Mouse (Mus musculus) small intestine, adult 2 months (tissue): ENCODE data around the gene Dazap2. TPM values are rescaled to one million over a fixed set of nuclear protein-coding genes. Genes with fewer than 3 reads are reported as not detected.
"Not testable (repeated sequence)": the region's sequence is repeated elsewhere in the genome, so short reads cannot be mapped to it uniquely, and the experiment has no call there.

Experiments
- H3K27ac ChIP-seq: fragments of 200-500 bp; 2 replicates; pipeline ENCODE4 v1.5.1; 2012; ENCODE audit warnings: low read depth, low read length, control low read depth, inconsistent platforms; ENCODE audit not compliant: insufficient read depth
- H3K27me3 ChIP-seq: fragments of 200-500 bp; 2 replicates; pipeline ENCODE4 v1.6.1; 2012; ENCODE audit warnings: mild to moderate bottlenecking, moderate library complexity, low read length, inconsistent platforms; ENCODE audit not compliant: control insufficient read depth, insufficient read depth
- H3K36me3 ChIP-seq: fragments of 200-500 bp; 2 replicates; pipeline ENCODE4 v1.6.1; 2012; ENCODE audit warnings: mild to moderate bottlenecking, low read length, control low read depth, inconsistent platforms; ENCODE audit not compliant: control insufficient read depth, insufficient read depth
- H3K4me1 ChIP-seq: fragments of 200-500 bp; 2 replicates; pipeline ENCODE4 v1.6.1; 2012; ENCODE audit warnings: low read length, inconsistent platforms, mixed read lengths; ENCODE audit not compliant: control insufficient read depth, insufficient read depth, insufficient read length
- H3K4me3 ChIP-seq: fragments of 200-500 bp; 2 replicates; pipeline ENCODE4 v1.5.1; 2012; ENCODE audit warnings: low read depth, mild to moderate bottlenecking, control low read depth, inconsistent platforms, low read length, moderate library complexity
- CTCF ChIP-seq: fragments of 200-500 bp; IDR thresholded peaks from 2 replicates; pipeline ENCODE4 v1.5.1; 2012; ENCODE audit warnings: low read depth, mild to moderate bottlenecking, control low read depth, inconsistent platforms, low read length, moderate library complexity, mixed read lengths; ENCODE audit not compliant: insufficient replicate concordance, insufficient read length; ENCODE audit errors: extremely low read depth
- POLR2A ChIP-seq: fragments of 200-500 bp; IDR thresholded peaks from 2 replicates; pipeline ENCODE4 v1.6.1; 2012; ENCODE audit warnings: low read depth, mild to moderate bottlenecking, control low read depth, inconsistent platforms, low read length, moderate library complexity
- WGBS: fragments of 180-500 bp; shearing (Covaris S2); methylation state at CpG from one replicate; pipeline ENCODE4 v1.1.7; 2018; 5-methylcytosine and 5-hydroxymethylcytosine counted together
- polyA plus RNA-seq: library from polyadenylated mRNA; depleted of rRNA; stranded (reverse); fragments of >200 nt; gene quantifications from 2 replicates; pipeline ENCODE4 v1.2.3, GENCODE M21; 2012

The Dazap2 gene
- polyA plus RNA-seq, 1 experiment, result 1,087 TPM

DNA sequence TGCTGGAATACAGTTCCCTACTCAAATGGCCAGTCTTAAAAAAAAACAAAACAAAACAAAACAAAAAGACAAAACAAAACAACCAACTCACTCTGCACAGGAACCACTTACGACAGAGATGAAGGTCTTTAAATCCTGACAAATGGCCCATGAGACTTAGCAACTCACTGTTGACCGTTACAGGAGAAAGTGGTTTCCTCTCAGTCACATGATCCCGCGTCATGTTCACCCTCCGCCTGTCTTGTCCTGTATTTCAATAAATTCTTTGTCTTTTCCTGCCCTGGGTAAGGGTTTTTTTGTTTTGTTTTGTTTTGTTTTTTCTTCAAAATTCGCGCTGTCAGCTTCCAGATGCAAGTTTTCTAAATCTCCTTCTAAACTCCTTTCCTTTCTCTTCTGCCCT lies 3.2 kb upstream of the Dazap2 start:
- Histone ChIP-seq H3K27me3 (no peaks in the 10 kb centered on the region), H3K4me3 (no peak overlapping the region), H3K36me3 (peaks cover under 1% of the 10 kb centered on the region; the same call in 1 of the 2 replicates), H3K4me1 (peaks cover 11% of the 10 kb centered on the region), H3K27ac (no peak overlapping the region)
- WGBS, result 88% methylated on average over 7 of the region's 7 CpGs
- TF ChIP-seq CTCF (no peak), POLR2A (no peak)

DNA sequence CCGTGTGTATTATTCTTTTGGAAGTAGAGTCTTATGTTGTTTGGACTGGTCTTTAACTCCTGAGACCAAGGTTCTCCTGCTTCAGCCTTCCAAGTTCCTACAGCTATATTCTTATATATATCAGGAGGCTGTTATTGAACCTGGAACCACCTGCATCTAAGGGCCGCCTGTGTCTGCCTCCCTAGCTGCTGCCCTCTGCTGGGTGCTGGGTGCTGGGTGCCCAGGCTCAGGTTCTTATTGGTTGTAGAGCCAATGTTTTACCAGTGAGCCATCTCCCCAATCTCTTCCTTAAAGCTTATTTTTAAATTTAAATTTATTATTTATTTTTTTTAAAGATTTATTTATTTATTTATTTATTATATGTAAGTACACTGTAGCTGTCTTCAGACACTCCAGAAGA lies 2.7 kb upstream of the Dazap2 start:
- Histone ChIP-seq H3K4me1 (peaks cover 11% of the 10 kb centered on the region), H3K27me3 (no peaks in the 10 kb centered on the region), H3K36me3 (peaks cover 4% of the 10 kb centered on the region), H3K4me3 (no peak overlapping the region), H3K27ac (no peak overlapping the region)
- TF ChIP-seq POLR2A (no peak), CTCF (peak; percentile 58; the same call in 1 of the 2 replicates)
- 60% methylated on average over 2 of the region's 2 CpGs for WGBS

DNA sequence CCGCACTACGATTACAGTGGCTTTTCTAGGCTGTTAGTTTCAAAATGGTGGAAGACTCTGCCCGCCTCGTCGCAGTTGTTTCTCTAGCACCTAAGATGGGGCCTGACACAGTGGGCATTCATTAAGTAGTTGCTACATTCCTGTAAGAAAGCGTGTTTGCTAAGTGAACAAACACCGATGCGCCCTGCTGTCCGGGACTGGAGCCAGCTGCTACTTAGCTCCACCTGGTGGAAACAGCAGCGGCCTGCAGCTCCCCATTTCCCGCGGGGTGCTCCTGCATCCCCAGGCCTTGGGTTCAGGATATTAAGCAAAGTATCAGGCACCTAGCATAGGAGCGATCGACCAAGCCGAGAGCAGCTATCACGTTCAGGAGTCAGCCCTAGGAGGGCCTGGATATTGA lies 1.6 kb upstream of the Dazap2 start:
- Histone ChIP-seq H3K36me3 (peaks cover 14% of the 10 kb centered on the region), H3K27ac (no peak overlapping the region), H3K4me3 (no peak overlapping the region), H3K27me3 (no peaks in the 10 kb centered on the region), H3K4me1 (peaks cover 11% of the 10 kb centered on the region)
- TF ChIP-seq POLR2A (no peak), CTCF (peak; percentile 86)
- 5% methylated on average over 16 of the region's 16 CpGs for WGBS

GRCm38 (mm10) chr15:100614218-100614995 lies 742 bp upstream of the Dazap2 start:
- H3K4me1 ChIP-seq, result peaks cover 11% of the 10 kb centered on the region
- no peak for TF ChIP-seq POLR2A
- no peak for TF ChIP-seq CTCF
- H3K27me3 ChIP-seq, result no peaks in the 10 kb centered on the region
- H3K36me3 ChIP-seq, result peaks cover 22% of the 10 kb centered on the region
- peak overlapping the region; percentile 68 for H3K4me3 ChIP-seq
- H3K27ac ChIP-seq, result peak overlapping the region; percentile 88
- 12% methylated on average over 43 of the region's 43 CpGs for WGBS

GRCm38 (mm10) chr15:100615825-100616220 lies 674 bp downstream of the Dazap2 start:
- H3K27ac ChIP-seq, result peak overlapping the region; percentile 63
- no peak for TF ChIP-seq CTCF
- peaks cover 32% of the 10 kb centered on the region for H3K36me3 ChIP-seq
- WGBS, result under 1% methylated on average over 43 of the region's 43 CpGs
- no peaks in the 10 kb centered on the region for H3K27me3 ChIP-seq
- H3K4me3 ChIP-seq, result peak overlapping the region; percentile 83
- peaks cover 11% of the 10 kb centered on the region for H3K4me1 ChIP-seq

DNA sequence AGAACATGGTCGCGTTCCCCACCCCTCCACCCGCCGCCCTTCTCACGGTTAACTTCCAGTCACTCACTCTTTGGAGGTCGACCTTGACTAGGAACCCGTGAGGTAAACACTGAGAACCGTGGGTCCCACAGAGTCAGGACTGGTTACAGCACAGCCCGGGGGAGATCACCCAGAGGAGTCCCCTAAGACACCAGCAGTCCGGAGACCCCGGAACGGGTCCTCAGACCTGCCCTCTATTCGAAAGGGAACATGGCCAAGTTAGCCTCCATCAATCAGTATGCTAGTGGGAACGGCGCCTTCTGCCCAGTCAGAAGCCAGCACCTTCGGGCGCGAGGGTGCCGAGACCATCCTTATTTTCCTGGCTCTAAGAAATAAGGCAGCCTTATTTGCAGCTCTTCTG lies 1.1 kb downstream of the Dazap2 start:
- Histone ChIP-seq H3K27ac (peak overlapping the region; percentile 38), H3K36me3 (peaks cover 35% of the 10 kb centered on the region), H3K27me3 (no peaks in the 10 kb centered on the region), H3K4me1 (peaks cover 11% of the 10 kb centered on the region), H3K4me3 (peak overlapping the region; percentile 83)
- TF ChIP-seq CTCF (no peak), POLR2A (no peak)
- WGBS, result under 1% methylated on average over 19 of the region's 19 CpGs

- Histone ChIP-seq H3K27ac (no peak overlapping the region), H3K36me3 (peaks cover 48% of the 10 kb centered on the region), H3K4me3 (no peak overlapping the region), H3K4me1 (peaks cover 5% of the 10 kb centered on the region), H3K27me3 (no peaks in the 10 kb centered on the region)
- no peak for TF ChIP-seq POLR2A
- 45% methylated on average over 7 of the region's 7 CpGs for WGBS
These were observed 4.1 kb downstream of the Dazap2 start for GRCm38 (mm10) chr15:100619200-100619599.

- Histone ChIP-seq H3K27ac (peak overlapping the region; percentile 35; the same call in 1 of the 2 replicates), H3K36me3 (peaks cover 51% of the 10 kb centered on the region)
- H3K4me3 ChIP-seq, H3K4me1 ChIP-seq, H3K27me3 ChIP-seq: not testable (repeated sequence)
- 61% methylated on average over 9 of the region's 9 CpGs for WGBS
These were observed 6.5 kb downstream of the Dazap2 start for GRCm38 (mm10) chr15:100621671-100622070.
